Mouse (Mus musculus) layer of hippocampus, adult 2 months (tissue): Measurements from ENCODE around the gene Krtap17-1. TPM values are rescaled to one million over a fixed set of nuclear protein-coding genes. Genes with fewer than 3 reads are reported as not detected.
A peak's percentile ranks its signal among the peaks of the same experiment; 100 is the strongest.

Experiments
- DNase-seq, 2 experiments: peaks; one replicate each; pipeline ENCODE4 v3.0.0; 2022; ENCODE audit warnings: low spot score in 2 of 2
- H3K27ac ChIP-seq: fragments of 200-600 bp; 2 replicates; pipeline ENCODE4 v1.8.1; 2022
- H3K4me3 ChIP-seq: fragments of 200-600 bp; 2 replicates; pipeline ENCODE4 v1.8.1; 2022; ENCODE audit warnings: mild to moderate bottlenecking
- CTCF ChIP-seq: fragments of 200-600 bp; conservative IDR thresholded peaks from 2 replicates; pipeline ENCODE4 v1.8.1; 2022; ENCODE audit warnings: antibody characterized with exemption, mild to moderate bottlenecking, moderate library complexity
- total RNA-seq, 2 experiments: library from RNA; stranded (reverse); gene quantifications; 2 replicates each; pipeline ENCODE4 v1.2.3; 2021

The Krtap17-1 gene
- total RNA-seq, 2 experiments from 2014 or later, result not detected

DNA sequence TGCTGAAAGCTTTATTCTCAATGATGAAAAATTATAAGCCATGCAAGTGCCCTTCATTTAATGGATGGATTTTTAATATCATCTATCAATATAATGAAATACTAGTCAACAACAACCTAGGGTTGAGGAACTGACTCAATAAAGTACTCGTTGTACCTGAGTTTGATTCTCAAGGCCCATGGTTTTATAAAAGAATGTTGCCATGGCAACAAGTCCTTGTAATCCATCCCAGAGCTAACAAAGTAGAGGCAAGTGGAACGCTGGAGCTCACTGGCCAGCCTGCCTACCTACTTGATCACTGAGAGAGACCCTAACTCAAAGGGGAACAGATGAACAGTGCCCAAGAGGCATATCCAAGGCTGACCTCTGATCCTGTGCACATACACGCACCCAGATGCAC is 3.2 kb downstream of the Krtap17-1 start:
- no peak for TF ChIP-seq CTCF
- Histone ChIP-seq H3K4me3 (no peak overlapping the region), H3K27ac (no peak overlapping the region)
- DNase-seq, result no peak

DNA sequence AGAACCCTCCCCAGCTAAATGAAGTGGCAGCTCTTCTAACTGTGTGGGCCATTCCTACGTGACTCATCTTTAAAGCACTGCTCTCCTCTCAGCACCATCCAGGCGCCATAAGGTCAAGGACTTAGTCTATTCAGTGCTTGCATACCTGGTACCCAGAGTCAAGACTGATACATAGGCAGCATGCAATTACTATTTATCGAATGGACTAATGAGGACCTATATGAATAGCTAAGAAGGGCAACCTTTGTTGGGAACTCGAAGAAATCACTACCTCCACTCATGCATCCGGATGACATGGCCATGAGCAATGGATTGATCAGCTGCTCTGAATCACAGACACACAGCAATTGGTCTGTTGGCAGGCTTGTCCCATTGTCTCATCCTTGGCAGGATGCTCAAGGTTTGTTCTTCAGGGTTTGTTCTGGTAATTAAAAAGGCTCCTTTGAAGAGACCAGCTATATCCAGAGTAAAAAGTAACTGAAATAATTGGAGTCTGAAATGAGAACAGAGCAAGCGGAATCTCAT is 3.9 kb downstream of the Krtap17-1 start:
- Histone ChIP-seq H3K27ac (no peak overlapping the region), H3K4me3 (no peak overlapping the region)
- DNase-seq, result no peak
- TF ChIP-seq CTCF, result no peak

DNA sequence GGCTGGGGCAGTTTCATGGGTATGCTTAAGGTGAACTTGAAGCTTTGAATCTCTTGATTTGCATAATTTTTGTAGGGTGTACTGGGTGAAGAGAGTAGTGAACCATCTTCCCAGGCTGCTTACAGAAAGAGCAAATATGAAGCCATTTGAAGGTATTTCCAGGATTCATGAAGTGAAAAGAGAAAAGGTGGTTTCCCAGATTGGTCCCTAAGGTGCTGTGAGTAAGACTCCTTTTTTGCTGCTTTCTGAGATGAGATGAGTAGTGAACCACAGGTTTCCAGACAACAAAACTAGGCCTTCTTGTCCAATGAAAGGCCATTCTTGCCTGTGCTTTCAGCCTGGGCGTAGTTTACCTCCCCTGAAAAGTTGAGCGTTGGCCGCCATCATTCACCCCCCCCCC is 5.3 kb downstream of the Krtap17-1 start:
- Histone ChIP-seq H3K27ac (no peak overlapping the region), H3K4me3 (no peak overlapping the region)
- no peak for TF ChIP-seq CTCF
- no peak for DNase-seq

DNA sequence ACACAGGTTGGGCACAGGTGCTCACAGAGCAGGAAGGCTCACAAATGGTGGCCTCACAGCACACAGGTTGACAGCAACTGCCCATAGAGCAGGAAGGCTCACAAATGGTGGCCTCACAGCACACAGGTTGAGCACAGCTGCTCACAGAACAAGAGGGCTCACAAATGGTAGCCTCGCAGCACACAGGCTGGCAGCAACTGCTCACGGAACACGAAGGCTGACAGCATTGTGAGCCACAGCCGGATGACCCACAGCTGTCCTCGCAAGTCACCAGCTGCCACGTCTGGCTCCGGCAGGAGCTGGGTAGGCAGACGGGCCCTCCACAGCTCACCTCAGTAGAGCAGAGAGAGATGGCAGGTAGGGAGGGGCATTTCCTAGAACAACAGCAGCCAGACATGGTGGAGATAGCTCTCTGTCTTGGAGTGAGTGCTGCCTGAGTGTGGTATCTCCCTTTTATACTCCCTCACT is 7.6 kb downstream of the Krtap17-1 start, which contains the start of gene Krtap16-1:
Gene Krtap16-1 (minus strand): TSS at position 418 of the 468 bp plus-strand sequence.
- no peak for TF ChIP-seq CTCF

DNA sequence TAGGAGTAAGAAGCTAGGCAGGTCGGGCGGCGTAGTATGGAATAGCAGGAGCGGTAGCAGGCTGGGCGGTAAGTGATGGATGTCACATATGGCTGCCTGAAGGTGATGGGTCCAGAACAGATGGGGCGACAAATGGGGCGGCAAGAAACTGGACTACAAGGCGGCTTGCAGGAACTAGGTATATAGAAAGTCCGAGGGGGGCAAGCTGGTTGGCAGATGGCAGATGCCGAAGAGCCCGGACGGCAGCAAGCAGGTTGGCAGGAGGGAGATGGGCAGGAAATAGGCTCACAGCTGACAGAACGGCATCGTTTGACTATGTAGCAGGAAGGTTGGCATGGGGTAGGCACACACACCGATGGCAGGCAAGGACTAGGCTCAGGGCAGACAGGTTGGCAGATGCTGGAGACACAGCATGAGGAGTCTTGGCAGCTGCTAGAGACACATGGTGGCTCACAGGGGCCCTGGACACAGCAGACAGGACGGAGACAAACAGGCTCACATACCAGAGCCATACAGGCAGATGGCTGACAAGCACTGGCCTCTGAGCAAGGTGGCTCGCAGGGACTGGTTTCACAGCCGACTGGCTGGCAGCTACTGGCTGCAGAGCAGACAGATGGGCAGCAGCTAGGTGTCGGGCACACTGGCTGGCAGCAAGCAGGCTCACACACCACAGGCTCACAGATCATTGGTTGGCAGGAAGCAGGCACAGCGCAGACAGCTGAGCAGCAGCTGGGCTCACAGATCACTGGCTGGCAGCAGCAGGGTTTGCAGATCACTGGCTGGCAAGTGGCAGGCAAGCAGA is 8.3 kb downstream of the Krtap17-1 start:
- DNase-seq, result peak in 1 of 2 experiments; percentile 37
- H3K4me3 ChIP-seq, result 0 out of 2 replicates have a peak overlapping the region, but pooled peaks have one; percentile 11
- H3K27ac ChIP-seq, result 0 out of 2 replicates have a peak overlapping the region, but pooled peaks have one; percentile 32
- no peak for TF ChIP-seq CTCF

More for the DNA sequence above, 7.6 kb downstream of the Krtap17-1 start, which contains the start of gene Krtap16-1:
- H3K4me3 ChIP-seq, result 0 out of 2 replicates have a peak within 1 kb of the TSS, but pooled peaks have one; percentile 11
- DNase-seq, result no peak
- H3K27ac ChIP-seq, result 0 out of 2 replicates have a peak within 1 kb of the TSS, but pooled peaks have one; percentile 32

DNA sequence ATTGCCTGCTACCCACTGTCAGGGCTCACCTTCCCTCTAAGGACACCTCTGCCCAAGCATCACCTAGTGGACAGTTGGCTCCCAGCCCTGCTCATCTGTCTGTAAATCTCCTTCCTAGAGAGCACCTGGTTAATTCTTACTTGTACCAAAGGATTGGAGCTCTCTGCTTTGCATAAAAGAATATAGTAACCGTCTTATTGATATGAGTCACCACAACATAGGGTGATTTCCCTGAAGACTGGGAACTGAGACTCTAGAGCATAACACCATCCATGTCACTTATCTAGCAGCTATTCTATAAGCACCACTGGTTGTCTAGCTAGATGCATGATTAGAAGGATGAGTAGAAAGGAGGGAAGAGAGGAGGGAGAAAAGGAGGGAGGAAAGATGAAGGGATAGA is 10.4 kb downstream of the Krtap17-1 start:
- Histone ChIP-seq H3K4me3 (no peak overlapping the region), H3K27ac (no peak overlapping the region)
- TF ChIP-seq CTCF, result no peak
- DNase-seq, result no peak

DNA sequence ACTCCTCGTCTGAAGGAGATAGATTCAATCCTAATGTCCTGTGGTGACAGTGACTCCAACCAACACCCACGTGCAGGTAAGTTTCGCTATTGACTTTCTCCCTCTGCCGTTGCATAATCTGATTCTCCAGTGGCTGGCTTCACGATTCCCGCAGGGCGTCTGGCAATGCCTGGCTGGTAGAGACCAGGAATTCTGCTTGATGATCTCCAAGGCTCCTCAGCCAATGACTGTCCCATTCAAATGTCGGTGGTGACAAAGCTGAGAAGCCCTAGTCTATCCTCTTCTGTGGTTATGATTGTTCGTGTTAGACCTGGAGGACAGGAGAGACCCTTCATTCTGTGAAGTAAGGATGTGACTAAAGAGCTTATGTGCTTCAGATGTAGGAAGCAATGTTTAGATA is 11.1 kb downstream of the Krtap17-1 start:
- no peak for TF ChIP-seq CTCF
- H3K4me3 ChIP-seq, result no peak overlapping the region
- DNase-seq, result no peak
- no peak overlapping the region for H3K27ac ChIP-seq

DNA sequence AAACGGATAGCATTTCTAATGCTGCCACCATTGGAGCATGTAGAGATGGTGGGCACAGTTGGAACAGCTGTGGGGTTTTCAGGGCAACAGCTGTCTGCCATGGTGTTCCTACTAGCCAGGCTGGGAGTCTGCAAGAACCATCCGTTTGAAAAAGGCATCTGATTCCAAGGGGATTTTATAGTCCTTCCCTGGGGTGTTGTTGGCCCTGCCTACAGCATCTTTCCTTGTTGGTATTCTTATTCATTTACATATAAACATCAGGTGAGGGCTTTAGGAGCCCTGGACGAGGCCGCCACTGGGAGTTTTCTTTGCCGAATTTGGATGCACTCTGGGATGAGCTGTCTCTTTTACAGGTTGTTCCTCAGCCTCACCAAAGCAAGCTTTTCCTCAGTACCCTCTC is 14.8 kb downstream of the Krtap17-1 start, which contains the start of gene Krtap29-1:
Gene Krtap29-1 (minus strand): TSS at position 101 of the 400 bp plus-strand sequence.
- no peak for DNase-seq
- Histone ChIP-seq H3K27ac (no peak within 1 kb of the TSS), H3K4me3 (no peak within 1 kb of the TSS)
- TF ChIP-seq CTCF, result no peak

DNA sequence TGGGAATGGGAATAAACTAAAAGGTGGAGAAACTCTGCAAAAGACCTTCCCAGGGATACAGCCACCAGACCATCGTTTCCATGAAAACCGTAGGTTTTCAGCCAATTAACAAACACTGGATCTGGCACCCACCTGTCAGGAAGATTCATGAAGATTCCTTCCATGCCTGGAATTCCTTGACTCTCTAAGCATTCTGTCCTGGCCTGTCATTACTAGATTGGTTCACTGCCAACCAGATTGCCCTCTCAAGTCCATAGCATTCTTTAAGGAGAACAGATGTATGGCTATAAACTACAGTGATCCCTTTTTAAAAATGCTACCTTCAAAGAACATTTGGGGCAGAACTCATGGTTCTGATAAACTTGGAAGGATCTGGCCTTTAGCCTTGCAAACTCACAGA is 27.8 kb downstream of the Krtap17-1 start:
- H3K4me3 ChIP-seq, result no peak overlapping the region
- no peak for DNase-seq
- no peak for TF ChIP-seq CTCF
- no peak overlapping the region for H3K27ac ChIP-seq

DNA sequence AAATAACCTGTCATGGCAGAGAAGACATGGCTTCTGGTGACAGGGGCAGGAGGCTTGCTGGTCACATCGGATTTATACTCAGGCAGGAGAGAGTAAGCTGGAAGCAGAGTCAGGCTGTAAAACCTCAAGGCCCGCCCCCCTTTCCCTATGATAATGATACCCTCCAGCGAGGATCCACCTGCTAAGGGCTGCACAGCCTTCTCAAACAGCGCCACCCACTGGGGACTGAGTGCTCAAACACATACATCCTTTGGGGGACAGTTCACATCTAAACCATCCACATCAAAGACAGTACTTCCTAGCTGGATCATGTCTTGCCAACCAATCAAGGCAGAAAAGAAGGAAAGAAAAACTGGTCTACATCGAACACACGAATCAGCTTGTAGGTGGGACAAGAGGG is 29.6 kb downstream of the Krtap17-1 start:
- Histone ChIP-seq H3K27ac (no peak overlapping the region), H3K4me3 (no peak overlapping the region)
- TF ChIP-seq CTCF, result peak; percentile 16
- DNase-seq, result no peak

DNA sequence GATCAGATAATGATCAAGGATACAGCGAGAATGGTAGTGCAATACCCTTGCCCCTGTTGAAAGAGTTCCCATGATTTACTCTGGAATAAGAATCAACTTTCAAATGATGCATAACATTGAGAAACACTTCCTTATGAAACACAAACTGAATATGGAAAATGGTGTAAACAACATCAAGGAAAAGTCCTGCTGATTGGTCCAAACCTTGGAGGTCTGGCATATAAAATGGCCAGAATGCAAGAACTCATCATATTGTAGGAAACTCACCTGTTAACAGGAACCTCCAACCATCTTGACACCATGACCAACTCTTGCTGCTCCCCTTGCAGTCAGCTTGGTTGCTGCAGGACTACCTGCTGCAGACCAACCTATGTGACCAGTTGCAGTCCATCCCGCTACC is 45.6 kb downstream of the Krtap17-1 start, which contains the start of gene Krtap9-5:
Gene Krtap9-5 (plus strand): TSS at position 301 of the 400 bp plus-strand sequence.
- Histone ChIP-seq H3K27ac (no peak within 1 kb of the TSS), H3K4me3 (no peak within 1 kb of the TSS)
- TF ChIP-seq CTCF, result no peak
- no peak for DNase-seq

Other genes with a start within 250 kb of the Krtap17-1 start
- gene Gm11595, start 221.1 kb downstream of the Krtap17-1 start, total RNA-seq, result not detected
- gene Krtap4-8, start 213.3 kb downstream of the Krtap17-1 start, total RNA-seq, result not detected
- not detected for gene Krtap4-9, start 208.8 kb downstream of the Krtap17-1 start, total RNA-seq
- gene Gm11596, start 200.5 kb downstream of the Krtap17-1 start, total RNA-seq, result not detected
- not detected for gene Gm11569, start 195.1 kb downstream of the Krtap17-1 start, total RNA-seq
- not detected for gene Gm11554, start 189.5 kb downstream of the Krtap17-1 start, total RNA-seq
- gene Krtap4-13, start 184.1 kb downstream of the Krtap17-1 start, total RNA-seq, result not detected
- not detected for gene Gm11564, start 178.3 kb downstream of the Krtap17-1 start, total RNA-seq
- not detected for gene 2300003K06Rik, start 155.9 kb downstream of the Krtap17-1 start, total RNA-seq
- not detected for gene Krtap4-16, start 142.4 kb downstream of the Krtap17-1 start, total RNA-seq
- not detected for gene Gm11568, start 136.1 kb downstream of the Krtap17-1 start, total RNA-seq
- gene Gm11559, start 129.5 kb downstream of the Krtap17-1 start, total RNA-seq, result not detected
- gene Krtap9-1, start 120.6 kb downstream of the Krtap17-1 start, total RNA-seq, result not detected
- gene Gm11567, start 114.8 kb downstream of the Krtap17-1 start, total RNA-seq, result not detected
- gene Krtap31-1, start 86.1 kb downstream of the Krtap17-1 start, total RNA-seq, result not detected
- not detected for gene Gm11565, start 79.2 kb downstream of the Krtap17-1 start, total RNA-seq
- not detected for gene Krtap31-2, start 57.7 kb downstream of the Krtap17-1 start, total RNA-seq
- gene Krtap9-5, start 45.5 kb downstream of the Krtap17-1 start, total RNA-seq, result not detected
- gene Krtap29-1, start 14.9 kb downstream of the Krtap17-1 start, total RNA-seq, result not detected
- gene Krtap16-1, start 7.4 kb downstream of the Krtap17-1 start, total RNA-seq, result not detected
- not detected for gene Krt33a, start 22.2 kb upstream of the Krtap17-1 start, total RNA-seq
- not detected for gene Krt33b, start 35.9 kb upstream of the Krtap17-1 start, total RNA-seq
- not detected for gene Krt34, start 47.6 kb upstream of the Krtap17-1 start, total RNA-seq
- not detected for gene Krt31, start 56.6 kb upstream of the Krtap17-1 start, total RNA-seq
- not detected for gene Krt32, start 94.2 kb upstream of the Krtap17-1 start, total RNA-seq
- gene Krt35, start 102.2 kb upstream of the Krtap17-1 start, total RNA-seq, result not detected
- gene Krt36, start 111.6 kb upstream of the Krtap17-1 start, total RNA-seq, result not detected
- not detected for gene Krt13, start 127.6 kb upstream of the Krtap17-1 start, total RNA-seq
- under 1 TPM in 1 of 2 experiments, not detected in 1; 0.77 TPM for gene Krt15, start 141.9 kb upstream of the Krtap17-1 start, total RNA-seq
- gene Krt19, start 154.7 kb upstream of the Krtap17-1 start, total RNA-seq, result not detected
- gene Krt9, start 199.3 kb upstream of the Krtap17-1 start, total RNA-seq, result 1 to 10 TPM; 3.6 to 3.7 TPM
- gene Krt14, start 213.6 kb upstream of the Krtap17-1 start, total RNA-seq, result not detected